Mouse (Mus musculus) limb, embryonic 12.5 days (tissue): Measurements from ENCODE around the gene Mast4. TPM values are rescaled to one million over a fixed set of nuclear protein-coding genes. Genes with fewer than 3 reads are reported as not detected.

ENCODE experiments used
- ATAC-seq: fragments of 200-750 bp; cut with Nextera tagmentation; 2 replicates; pipeline ENCODE4 v1.8.0; 2017; ENCODE audit warnings: low read depth, moderate TSS enrichment; ENCODE audit not compliant: insufficient number of reproducible peaks, insufficient read depth, low FRiP score, low TSS enrichment
- H3K27ac ChIP-seq: fragments of 300-500 bp; sonication (generic); 2 replicates; pipeline ENCODE4 v1.5.1; 2016; ENCODE audit warnings: mild to moderate bottlenecking, moderate library complexity
- H3K27me3 ChIP-seq: fragments of 300-500 bp; sonication (generic); 2 replicates; pipeline ENCODE4 v1.6.1; 2016; ENCODE audit warnings: mild to moderate bottlenecking, moderate library complexity
- H3K36me3 ChIP-seq: fragments of 300-500 bp; sonication (generic); 2 replicates; pipeline ENCODE4 v1.6.1; 2016; ENCODE audit warnings: mild to moderate bottlenecking, moderate library complexity
- H3K4me1 ChIP-seq: fragments of 300-500 bp; sonication (generic); replicated peaks from 2 replicates; pipeline ENCODE4 v1.6.1; 2016
- H3K4me2 ChIP-seq: fragments of 300-500 bp; sonication (generic); 2 replicates; pipeline ENCODE4 v1.6.1; 2016; ENCODE audit warnings: mild to moderate bottlenecking, moderate library complexity
- H3K4me3 ChIP-seq: fragments of 300-500 bp; sonication (generic); replicated peaks from 2 replicates; pipeline ENCODE4 v1.5.1; 2016; ENCODE audit warnings: mild to moderate bottlenecking
- H3K9ac ChIP-seq: fragments of 300-500 bp; sonication (generic); replicated peaks from 2 replicates; pipeline ENCODE4 v1.6.1; 2016; ENCODE audit warnings: mild to moderate bottlenecking, moderate library complexity
- H3K9me3 ChIP-seq: fragments of 300-500 bp; sonication (generic); 2 replicates; pipeline ENCODE4 v1.6.1; 2016; ENCODE audit warnings: mild to moderate bottlenecking, moderate library complexity
- WGBS: fragments of 180-500 bp; shearing (Covaris S2); methylation state at CpG from one replicate; pipeline ENCODE4 v1.1.7; 2016; 5-methylcytosine and 5-hydroxymethylcytosine counted together
- polyA plus RNA-seq: library from polyadenylated mRNA; unstranded; fragments of >200 nt; fragmentation: Nextera tagmentation; extraction: Ambion mirVana; gene quantifications from 2 replicates; pipeline ENCODE4 v1.2.1, GENCODE M21; 2016

Mast4 gene
- polyA plus RNA-seq, 1 experiment from 2014 or later, result 26.0 TPM

GRCm38 (mm10) chr13:103262061-103262460, 72.2 kb downstream of the Mast4 start:
- Histone ChIP-seq H3K9me3 (no peaks in the 10 kb centered on the region), H3K9ac (no peak overlapping the region), H3K4me3 (no peak overlapping the region), H3K27ac (no peak overlapping the region), H3K4me1 (no peaks in the 10 kb centered on the region; the same call in 1 of the 2 replicates), H3K36me3 (no peaks in the 10 kb centered on the region), H3K4me2 (no peak overlapping the region), H3K27me3 (no peaks in the 10 kb centered on the region)
- ATAC-seq, result no peak
- WGBS, result 66% methylated on average over 3 of the region's 3 CpGs

DNA sequence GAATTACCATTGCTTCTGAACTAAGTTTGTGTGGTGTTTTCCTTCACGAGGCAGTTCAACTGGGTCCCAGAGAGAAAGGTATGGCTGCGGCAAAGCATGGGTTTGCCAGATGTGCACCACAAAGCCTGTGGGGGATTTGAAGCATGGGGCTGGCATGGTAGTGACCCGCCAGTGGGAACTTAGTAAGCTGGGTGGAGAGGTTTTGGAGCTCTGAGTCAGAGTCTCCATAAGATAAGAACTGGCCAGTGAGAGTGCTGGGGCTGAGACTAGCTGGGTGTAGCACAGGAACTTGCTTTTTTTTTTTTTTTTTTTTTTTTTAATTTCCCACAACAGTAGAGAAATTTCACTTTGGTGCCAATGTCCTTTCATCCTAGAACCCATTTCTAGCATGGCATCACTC, 73.9 kb downstream of the Mast4 start:
- no peaks in the 10 kb centered on the region for H3K36me3 ChIP-seq
- no peaks in the 10 kb centered on the region for H3K27me3 ChIP-seq
- no peak overlapping the region for H3K4me2 ChIP-seq
- H3K9ac ChIP-seq, result no peak overlapping the region
- no peak overlapping the region for H3K27ac ChIP-seq
- no peak for ATAC-seq
- H3K4me1 ChIP-seq, result no peaks in the 10 kb centered on the region; the same call in 1 of the 2 replicates
- no peak overlapping the region for H3K4me3 ChIP-seq
- WGBS, result 79% methylated on average over 3 of the region's 3 CpGs
- H3K9me3 ChIP-seq, result no peaks in the 10 kb centered on the region

DNA sequence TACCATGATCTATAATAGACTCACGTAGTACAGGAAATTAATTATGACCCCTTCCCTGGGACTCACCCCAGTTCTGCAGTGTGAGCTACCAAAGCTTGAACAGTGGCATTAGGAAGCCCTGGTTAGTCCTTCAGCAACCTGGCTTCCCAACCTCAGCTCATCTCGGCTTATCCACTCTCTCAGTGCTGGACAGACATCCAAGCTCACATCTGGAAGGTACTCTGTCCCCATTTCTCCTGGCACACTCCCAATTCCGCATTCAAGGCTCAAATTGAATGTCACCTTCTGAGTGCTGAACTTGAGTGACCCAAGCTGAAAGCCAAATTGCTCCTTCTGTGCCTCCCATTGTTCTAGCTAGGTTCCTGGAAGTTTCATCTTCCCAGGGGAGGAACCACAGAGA, 76.2 kb downstream of the Mast4 start:
- Histone ChIP-seq H3K4me1 (peaks cover 1% of the 10 kb centered on the region; the same call in 1 of the 2 replicates), H3K27me3 (no peaks in the 10 kb centered on the region), H3K27ac (no peak overlapping the region), H3K9me3 (no peaks in the 10 kb centered on the region), H3K9ac (no peak overlapping the region), H3K4me3 (no peak overlapping the region), H3K36me3 (no peaks in the 10 kb centered on the region), H3K4me2 (no peak overlapping the region)
- 71% methylated on average over 3 of the region's 3 CpGs for WGBS
- ATAC-seq, result no peak

GRCm38 (mm10) chr13:103254861-103255260, 79.4 kb downstream of the Mast4 start:
- Histone ChIP-seq H3K9ac (no peak overlapping the region), H3K4me3 (no peak overlapping the region), H3K27ac (no peak overlapping the region), H3K36me3 (no peaks in the 10 kb centered on the region), H3K9me3 (no peaks in the 10 kb centered on the region), H3K4me2 (no peak overlapping the region), H3K27me3 (no peaks in the 10 kb centered on the region), H3K4me1 (0 out of 2 replicates have a peak, but pooled peaks cover 10% of the 10 kb centered on the region)
- ATAC-seq, result no peak
- 87% methylated on average over 3 of the region's 3 CpGs for WGBS

GRCm38 (mm10) chr13:103253077-103253476, 81.2 kb downstream of the Mast4 start:
- Histone ChIP-seq H3K4me2 (no peak overlapping the region), H3K36me3 (no peaks in the 10 kb centered on the region), H3K27me3 (no peaks in the 10 kb centered on the region), H3K9me3 (no peaks in the 10 kb centered on the region), H3K27ac (no peak overlapping the region), H3K4me1 (0 out of 2 replicates have a peak, but pooled peaks cover 13% of the 10 kb centered on the region), H3K4me3 (no peak overlapping the region), H3K9ac (no peak overlapping the region)
- no peak for ATAC-seq
- 70% methylated on average over 6 of the region's 6 CpGs for WGBS

DNA sequence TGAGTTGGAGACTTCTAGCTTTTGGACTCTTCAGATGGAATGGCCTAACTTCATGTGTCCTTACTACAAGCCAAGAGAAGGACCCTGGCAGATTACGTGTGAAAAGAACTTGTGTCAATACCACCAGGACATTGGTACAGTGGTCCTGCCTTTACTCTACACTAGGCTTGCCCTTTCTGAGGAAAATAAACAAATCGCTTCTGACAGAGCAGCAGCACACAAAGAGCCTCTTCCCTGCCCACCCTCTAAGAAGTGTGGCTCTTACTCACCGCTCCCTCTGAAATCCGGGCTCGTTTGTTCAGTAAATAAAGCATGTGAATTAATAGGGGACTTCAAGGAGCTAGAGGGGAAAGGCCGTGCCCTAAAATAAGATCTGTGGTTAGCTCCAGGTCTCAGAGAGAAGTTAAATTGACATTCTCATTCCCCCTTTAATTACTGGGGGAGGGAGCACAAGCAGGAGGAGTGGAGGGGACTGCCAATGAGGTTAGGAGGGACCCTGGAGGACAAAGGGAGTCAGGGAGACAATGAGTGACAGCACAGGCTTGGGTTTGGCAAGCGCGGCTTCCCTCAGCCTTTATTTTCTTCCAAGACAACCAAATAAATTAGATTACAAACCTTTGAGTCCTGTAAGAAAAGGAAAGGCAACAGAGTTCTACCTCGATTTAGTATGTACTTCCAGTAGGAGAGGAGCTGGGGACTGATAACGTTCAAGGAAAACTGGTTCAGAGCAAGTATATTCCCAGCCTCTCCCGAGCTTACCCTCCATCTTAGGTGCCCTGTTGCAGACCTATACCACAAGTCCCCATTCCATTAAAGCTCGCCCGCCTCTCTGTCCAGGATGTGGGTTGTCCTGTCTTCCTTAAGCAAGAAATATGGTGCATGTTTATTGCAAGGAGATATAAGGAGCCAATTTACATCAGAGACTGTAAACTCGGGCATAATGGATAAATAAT, 85.9 kb downstream of the Mast4 start:
- Histone ChIP-seq H3K4me2 (no peak overlapping the region), H3K4me1 (0 out of 2 replicates have a peak, but pooled peaks cover 13% of the 10 kb centered on the region), H3K9me3 (no peaks in the 10 kb centered on the region), H3K27me3 (no peaks in the 10 kb centered on the region), H3K27ac (no peak overlapping the region), H3K4me3 (no peak overlapping the region), H3K9ac (no peak overlapping the region), H3K36me3 (no peaks in the 10 kb centered on the region)
- no peak for ATAC-seq
- WGBS, result 39% methylated on average over 14 of the region's 14 CpGs

GRCm38 (mm10) chr13:103246973-103247718, 87.2 kb downstream of the Mast4 start:
- WGBS, result 66% methylated on average over 5 of the region's 5 CpGs

GRCm38 (mm10) chr13:103245431-103245830, 88.9 kb downstream of the Mast4 start:
- H3K27ac ChIP-seq, result no peak overlapping the region
- WGBS, result 88% methylated on average over 5 of the region's 5 CpGs
- no peaks in the 10 kb centered on the region for H3K9me3 ChIP-seq
- no peak overlapping the region for H3K4me3 ChIP-seq
- H3K9ac ChIP-seq, result no peak overlapping the region
- H3K27me3 ChIP-seq, result no peaks in the 10 kb centered on the region
- H3K4me1 ChIP-seq, result 0 out of 2 replicates have a peak, but pooled peaks cover 3% of the 10 kb centered on the region
- ATAC-seq, result no peak
- H3K4me2 ChIP-seq, result no peak overlapping the region
- H3K36me3 ChIP-seq, result no peaks in the 10 kb centered on the region

More at GRCm38 (mm10) chr13:103246973-103247718, 87.2 kb downstream of the Mast4 start:
- Histone ChIP-seq H3K4me2 (no peak overlapping the region), H3K9ac (no peak overlapping the region), H3K4me3 (no peak overlapping the region), H3K27me3 (no peaks in the 10 kb centered on the region), H3K9me3 (no peaks in the 10 kb centered on the region), H3K4me1 (0 out of 2 replicates have a peak, but pooled peaks cover 3% of the 10 kb centered on the region), H3K27ac (no peak overlapping the region), H3K36me3 (no peaks in the 10 kb centered on the region)
- ATAC-seq, result no peak

- H3K36me3 ChIP-seq, result no peaks in the 10 kb centered on the region
- no peak overlapping the region for H3K4me3 ChIP-seq
- no peak overlapping the region for H3K9ac ChIP-seq
- ATAC-seq, result no peak
- H3K9me3 ChIP-seq, result no peaks in the 10 kb centered on the region
- H3K27ac ChIP-seq, result no peak overlapping the region
- no peak overlapping the region for H3K4me2 ChIP-seq
- H3K4me1 ChIP-seq, result 0 out of 2 replicates have a peak, but pooled peaks cover 3% of the 10 kb centered on the region
- H3K27me3 ChIP-seq, result no peaks in the 10 kb centered on the region
- 78% methylated on average over 4 of the region's 4 CpGs for WGBS
Measured at GRCm38 (mm10) chr13:103244053-103244452, 90.2 kb downstream of the Mast4 start.

GRCm38 (mm10) chr13:103241092-103241491, 93.2 kb downstream of the Mast4 start:
- H3K9ac ChIP-seq, result no peak overlapping the region
- ATAC-seq, result no peak

GRCm38 (mm10) chr13:103239654-103240053, 94.6 kb downstream of the Mast4 start:
- Histone ChIP-seq H3K27ac (no peak overlapping the region), H3K4me2 (no peak overlapping the region), H3K9ac (no peak overlapping the region), H3K4me3 (no peak overlapping the region), H3K27me3 (no peaks in the 10 kb centered on the region), H3K4me1 (no peaks in the 10 kb centered on the region), H3K36me3 (no peaks in the 10 kb centered on the region), H3K9me3 (no peaks in the 10 kb centered on the region)
- no peak for ATAC-seq
- 93% methylated on average over 8 of the region's 8 CpGs for WGBS

More at GRCm38 (mm10) chr13:103241092-103241491, 93.2 kb downstream of the Mast4 start:
- Histone ChIP-seq H3K4me1 (no peaks in the 10 kb centered on the region), H3K4me3 (no peak overlapping the region), H3K27ac (no peak overlapping the region), H3K36me3 (no peaks in the 10 kb centered on the region), H3K9me3 (no peaks in the 10 kb centered on the region), H3K4me2 (no peak overlapping the region), H3K27me3 (no peaks in the 10 kb centered on the region)
- WGBS, result 94% methylated on average over 4 of the region's 4 CpGs
